Mouse (Mus musculus) neural tube, embryonic 15.5 days (tissue): ENCODE measurements around the gene Pfkfb4. TPM values are rescaled to one million over a fixed set of nuclear protein-coding genes. Genes with fewer than 3 reads are reported as not detected.

Experiments used
- ATAC-seq: fragments of 200-750 bp; cut with Nextera tagmentation; 2 replicates; pipeline ENCODE4 v1.8.0; 2017; ENCODE audit warnings: mild to moderate bottlenecking, moderate TSS enrichment, moderate library complexity; ENCODE audit not compliant: low FRiP score
- H3K27ac ChIP-seq: fragments of 300-500 bp; sonication (generic); replicated peaks from 2 replicates; pipeline ENCODE4 v1.5.1; 2015; ENCODE audit warnings: mild to moderate bottlenecking, inconsistent platforms
- H3K27me3 ChIP-seq: fragments of 300-500 bp; sonication (generic); replicated peaks from 2 replicates; pipeline ENCODE4 v1.6.1; 2015; ENCODE audit warnings: inconsistent platforms
- H3K36me3 ChIP-seq: fragments of 300-500 bp; sonication (generic); 2 replicates; pipeline ENCODE4 v1.6.1; 2015; ENCODE audit warnings: inconsistent platforms
- H3K4me1 ChIP-seq: fragments of 300-500 bp; sonication (generic); 2 replicates; pipeline ENCODE4 v1.6.1; 2015; ENCODE audit warnings: inconsistent platforms
- H3K4me2 ChIP-seq: fragments of 300-500 bp; sonication (generic); 2 replicates; pipeline ENCODE4 v1.6.1; 2015; ENCODE audit warnings: inconsistent platforms, mild to moderate bottlenecking, moderate library complexity
- H3K4me3 ChIP-seq: fragments of 300-500 bp; sonication (generic); replicated peaks from 2 replicates; pipeline ENCODE4 v1.5.1; 2015; ENCODE audit warnings: mild to moderate bottlenecking, inconsistent platforms
- H3K9ac ChIP-seq: fragments of 300-500 bp; sonication (generic); replicated peaks from 2 replicates; pipeline ENCODE4 v1.6.1; 2015; ENCODE audit warnings: mild to moderate bottlenecking, inconsistent platforms
- H3K9me3 ChIP-seq: fragments of 300-500 bp; sonication (generic); replicated peaks from 2 replicates; pipeline ENCODE4 v1.6.1; 2016; ENCODE audit warnings: inconsistent platforms
- WGBS: fragments of 180-500 bp; shearing (Covaris S2); methylation state at CpG from one replicate; pipeline ENCODE4 v1.1.7; 2015; ENCODE audit warnings: mixed read lengths; 5-methylcytosine and 5-hydroxymethylcytosine counted together
- polyA plus RNA-seq: library from polyadenylated mRNA; unstranded; fragments of >200 nt; fragmentation: Nextera tagmentation; extraction: Ambion mirVana; gene quantifications from 2 replicates; pipeline ENCODE4 v1.2.1, GENCODE M21; 2015

Gene Pfkfb4
- polyA plus RNA-seq, 1 experiment from 2014 or later = 30.1 TPM

GRCm38 (mm10) chr9:109039681-109040080, 48.1 kb downstream of the Pfkfb4 start:
- Histone ChIP-seq H3K4me2 (peak overlapping the region; percentile 93; the same call in 1 of the 2 replicates), H3K9me3 (no peaks in the 10 kb centered on the region), H3K27ac (no peak overlapping the region), H3K9ac (no peak overlapping the region), H3K4me3 (no peak overlapping the region), H3K4me1 (peaks cover 24% of the 10 kb centered on the region), H3K36me3 (no peaks in the 10 kb centered on the region), H3K27me3 (no peaks in the 10 kb centered on the region)
- WGBS = 81% methylated on average over 4 of the region's 4 CpGs
- no peak for ATAC-seq

DNA sequence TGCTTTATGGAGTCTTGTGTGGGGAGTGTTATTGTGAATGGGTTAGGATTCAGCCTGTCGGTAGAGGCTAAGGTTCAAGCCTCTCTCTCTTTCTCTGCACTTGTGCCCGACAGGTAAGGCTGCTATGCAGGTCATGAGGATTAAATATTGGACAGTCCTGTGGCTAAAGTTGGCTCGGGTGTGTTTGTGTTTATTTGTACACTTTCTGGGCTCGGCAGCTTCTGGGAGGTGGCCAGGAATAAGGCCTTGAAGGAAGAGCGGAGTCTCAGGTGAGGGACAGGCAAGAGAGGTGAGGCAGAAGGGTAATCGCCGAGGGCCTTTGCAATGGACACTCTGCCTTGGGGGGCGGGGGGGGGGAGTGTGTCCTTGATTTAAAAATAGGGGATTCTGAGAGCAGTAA, 48.6 kb downstream of the Pfkfb4 start:
- Histone ChIP-seq H3K4me3 (no peak overlapping the region), H3K9me3 (no peaks in the 10 kb centered on the region), H3K9ac (no peak overlapping the region), H3K4me1 (peaks cover 24% of the 10 kb centered on the region), H3K27ac (no peak overlapping the region), H3K4me2 (no peak overlapping the region), H3K36me3 (no peaks in the 10 kb centered on the region), H3K27me3 (no peaks in the 10 kb centered on the region)
- no peak for ATAC-seq
- 87% methylated on average over 8 of the region's 8 CpGs for WGBS

DNA sequence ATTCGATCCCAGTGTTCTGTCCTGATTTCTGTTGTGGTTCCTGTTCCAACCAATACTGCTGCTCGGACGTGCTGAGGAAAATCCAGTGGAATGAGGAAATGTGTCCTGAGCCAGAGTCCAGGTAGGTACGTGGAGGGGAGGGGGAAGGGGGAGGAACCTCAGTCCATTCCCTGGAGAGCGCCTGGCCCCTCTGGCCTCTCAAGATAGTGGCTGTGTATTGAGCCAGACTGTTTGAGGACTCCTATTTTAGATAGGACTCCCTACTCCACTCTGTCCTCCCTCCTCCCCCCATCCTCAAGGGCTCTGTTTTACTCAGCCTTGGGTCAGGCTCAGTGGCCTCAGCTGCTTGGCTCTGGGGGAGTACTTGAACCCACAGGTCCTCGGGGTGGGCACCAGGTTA, 49.3 kb downstream of the Pfkfb4 start:
- WGBS = 80% methylated on average over 6 of the region's 6 CpGs
- Histone ChIP-seq H3K4me3 (no peak overlapping the region), H3K4me1 (peaks cover 24% of the 10 kb centered on the region), H3K9me3 (no peaks in the 10 kb centered on the region), H3K27ac (no peak overlapping the region), H3K27me3 (no peaks in the 10 kb centered on the region), H3K36me3 (no peaks in the 10 kb centered on the region), H3K4me2 (no peak overlapping the region), H3K9ac (no peak overlapping the region)
- no peak; the same call in 1 of the 2 replicates for ATAC-seq

DNA sequence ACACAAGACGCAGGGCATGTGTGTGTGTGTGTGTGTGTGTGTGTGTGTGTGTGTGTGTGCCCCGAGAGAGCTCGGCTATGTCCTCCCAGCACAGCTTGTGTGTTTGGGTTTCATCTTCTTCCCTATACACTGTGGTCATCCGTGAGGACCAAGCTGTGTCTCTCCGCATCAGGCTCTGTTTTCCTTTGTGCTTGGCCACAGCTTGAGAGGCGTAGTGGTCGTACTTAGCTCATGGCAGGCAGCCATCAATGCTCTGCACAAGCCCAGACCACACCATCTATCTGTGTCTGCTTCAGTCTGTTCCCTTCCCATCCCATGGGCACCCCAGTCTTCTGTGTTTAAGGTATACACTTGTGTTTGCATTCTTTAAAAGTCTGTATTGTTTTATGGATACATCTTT, 49.8 kb downstream of the Pfkfb4 start:
- peaks cover 24% of the 10 kb centered on the region for H3K4me1 ChIP-seq
- H3K4me3 ChIP-seq = no peak overlapping the region
- H3K9me3 ChIP-seq = no peaks in the 10 kb centered on the region
- H3K27me3 ChIP-seq = no peaks in the 10 kb centered on the region
- H3K9ac ChIP-seq = no peak overlapping the region
- no peak overlapping the region for H3K4me2 ChIP-seq
- no peaks in the 10 kb centered on the region for H3K36me3 ChIP-seq
- WGBS = 81% methylated on average over 7 of the region's 7 CpGs
- H3K27ac ChIP-seq = no peak overlapping the region
- ATAC-seq = no peak

DNA sequence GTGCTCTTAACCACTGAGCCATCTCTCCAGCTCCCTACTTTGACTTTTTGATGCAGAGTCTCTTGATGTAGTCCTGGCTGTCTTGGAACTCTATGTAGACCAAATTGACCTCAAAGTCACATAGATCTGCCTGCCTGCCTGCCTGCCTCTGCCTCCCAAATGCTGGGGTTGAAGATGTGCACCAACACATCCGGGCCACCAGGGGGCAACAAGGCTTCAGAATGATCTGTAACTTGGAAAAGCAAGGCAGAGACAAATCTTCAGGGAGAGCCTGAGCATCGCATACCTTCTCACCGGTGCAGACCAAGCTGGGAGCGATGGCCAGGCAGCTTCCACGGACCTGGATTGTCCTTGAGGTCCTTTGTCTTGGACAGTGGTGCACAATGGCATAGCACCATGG, 54.7 kb downstream of the Pfkfb4 start:
- no peaks in the 10 kb centered on the region for H3K36me3 ChIP-seq
- no peak overlapping the region for H3K4me2 ChIP-seq
- no peak for ATAC-seq
- no peak overlapping the region for H3K9ac ChIP-seq
- no peak overlapping the region for H3K27ac ChIP-seq
- WGBS = 41% methylated on average over 5 of the region's 5 CpGs
- no peak overlapping the region for H3K4me3 ChIP-seq
- H3K9me3 ChIP-seq = no peaks in the 10 kb centered on the region
- no peaks in the 10 kb centered on the region for H3K4me1 ChIP-seq
- no peaks in the 10 kb centered on the region for H3K27me3 ChIP-seq

DNA sequence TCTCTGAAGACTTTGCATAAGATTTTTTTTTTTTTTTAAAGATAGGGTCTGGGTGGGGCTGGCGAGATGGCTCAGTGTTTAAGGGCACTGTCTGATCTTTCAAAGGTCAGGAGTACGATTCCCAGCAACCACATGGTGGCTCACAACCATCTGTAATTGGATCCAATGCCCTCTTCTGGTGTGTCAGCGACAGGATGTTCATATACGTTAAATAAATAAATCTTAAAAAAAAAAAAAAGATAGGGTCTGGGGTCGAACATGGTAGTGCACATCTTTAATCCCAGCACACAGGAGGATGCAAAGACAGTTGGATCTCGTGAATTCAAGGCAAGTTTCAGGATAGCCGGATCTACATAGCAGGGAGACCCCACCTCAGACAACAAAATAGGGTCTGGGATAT, 57.7 kb downstream of the Pfkfb4 start:
- H3K4me1 ChIP-seq = peaks cover under 1% of the 10 kb centered on the region; the same call in 1 of the 2 replicates
- H3K27ac ChIP-seq = no peak overlapping the region
- no peaks in the 10 kb centered on the region for H3K36me3 ChIP-seq
- H3K4me2 ChIP-seq = no peak overlapping the region
- H3K27me3 ChIP-seq = no peaks in the 10 kb centered on the region
- no peak for ATAC-seq
- H3K9me3 ChIP-seq = no peaks in the 10 kb centered on the region
- 86% methylated on average over 7 of the region's 7 CpGs for WGBS
- no peak overlapping the region for H3K9ac ChIP-seq
- no peak overlapping the region for H3K4me3 ChIP-seq

GRCm38 (mm10) chr9:109049996-109050673, 58.6 kb downstream of the Pfkfb4 start:
- no peak overlapping the region for H3K4me2 ChIP-seq
- 85% methylated on average over 9 of the region's 9 CpGs for WGBS
- H3K4me3 ChIP-seq = no peak overlapping the region
- H3K27me3 ChIP-seq = no peaks in the 10 kb centered on the region
- no peak for ATAC-seq
- H3K36me3 ChIP-seq = no peaks in the 10 kb centered on the region
- no peak overlapping the region for H3K9ac ChIP-seq
- H3K4me1 ChIP-seq = peaks cover 8% of the 10 kb centered on the region
- H3K9me3 ChIP-seq = no peaks in the 10 kb centered on the region
- no peak overlapping the region for H3K27ac ChIP-seq

- Histone ChIP-seq H3K4me2 (no peak overlapping the region), H3K9ac (no peak overlapping the region), H3K4me3 (no peak overlapping the region), H3K4me1 (peaks cover 13% of the 10 kb centered on the region), H3K36me3 (no peaks in the 10 kb centered on the region), H3K9me3 (no peaks in the 10 kb centered on the region), H3K27me3 (no peaks in the 10 kb centered on the region), H3K27ac (no peak overlapping the region)
- WGBS = 79% methylated on average over 3 of the region's 3 CpGs
- ATAC-seq = no peak
Observed at GRCm38 (mm10) chr9:109050674-109050997, 59.1 kb downstream of the Pfkfb4 start.

GRCm38 (mm10) chr9:109051011-109051501, 59.5 kb downstream of the Pfkfb4 start:
- WGBS = 93% methylated on average over 13 of the region's 13 CpGs
- no peak overlapping the region for H3K9ac ChIP-seq
- H3K27me3 ChIP-seq = no peaks in the 10 kb centered on the region
- no peak overlapping the region for H3K4me3 ChIP-seq
- H3K27ac ChIP-seq = no peak overlapping the region
- no peaks in the 10 kb centered on the region for H3K9me3 ChIP-seq
- H3K4me1 ChIP-seq = peaks cover 13% of the 10 kb centered on the region
- H3K36me3 ChIP-seq = no peaks in the 10 kb centered on the region
- ATAC-seq = no peak
- no peak overlapping the region for H3K4me2 ChIP-seq

GRCm38 (mm10) chr9:109051651-109052489, 60.3 kb downstream of the Pfkfb4 start:
- WGBS = 90% methylated on average over 10 of the region's 10 CpGs
- H3K27ac ChIP-seq = no peak overlapping the region
- H3K4me3 ChIP-seq = no peak overlapping the region
- peaks cover 7% of the 10 kb centered on the region for H3K36me3 ChIP-seq
- no peaks in the 10 kb centered on the region for H3K27me3 ChIP-seq
- no peak overlapping the region for H3K4me2 ChIP-seq
- no peaks in the 10 kb centered on the region for H3K9me3 ChIP-seq
- H3K4me1 ChIP-seq = peaks cover 15% of the 10 kb centered on the region
- no peak for ATAC-seq
- no peak overlapping the region for H3K9ac ChIP-seq

- Histone ChIP-seq H3K4me3 (no peak overlapping the region), H3K9ac (no peak overlapping the region), H3K4me1 (peaks cover 15% of the 10 kb centered on the region), H3K27me3 (no peaks in the 10 kb centered on the region), H3K9me3 (no peaks in the 10 kb centered on the region), H3K27ac (no peak overlapping the region), H3K36me3 (peaks cover 15% of the 10 kb centered on the region), H3K4me2 (no peak overlapping the region)
- 92% methylated on average over 9 of the region's 9 CpGs for WGBS
- no peak for ATAC-seq
Observed at GRCm38 (mm10) chr9:109052490-109053260, 61.1 kb downstream of the Pfkfb4 start.
